Mouse (Mus musculus) induced T-regulatory cell, adult 2 months (primary cell): ENCODE measurements around the gene Nhlrc1.

Experiments
- DNase-seq: peaks from one replicate; pipeline ENCODE4 v3.0.0-alpha.2; 2012; ENCODE audit warnings: low read depth

The Nhlrc1 gene

DNA sequence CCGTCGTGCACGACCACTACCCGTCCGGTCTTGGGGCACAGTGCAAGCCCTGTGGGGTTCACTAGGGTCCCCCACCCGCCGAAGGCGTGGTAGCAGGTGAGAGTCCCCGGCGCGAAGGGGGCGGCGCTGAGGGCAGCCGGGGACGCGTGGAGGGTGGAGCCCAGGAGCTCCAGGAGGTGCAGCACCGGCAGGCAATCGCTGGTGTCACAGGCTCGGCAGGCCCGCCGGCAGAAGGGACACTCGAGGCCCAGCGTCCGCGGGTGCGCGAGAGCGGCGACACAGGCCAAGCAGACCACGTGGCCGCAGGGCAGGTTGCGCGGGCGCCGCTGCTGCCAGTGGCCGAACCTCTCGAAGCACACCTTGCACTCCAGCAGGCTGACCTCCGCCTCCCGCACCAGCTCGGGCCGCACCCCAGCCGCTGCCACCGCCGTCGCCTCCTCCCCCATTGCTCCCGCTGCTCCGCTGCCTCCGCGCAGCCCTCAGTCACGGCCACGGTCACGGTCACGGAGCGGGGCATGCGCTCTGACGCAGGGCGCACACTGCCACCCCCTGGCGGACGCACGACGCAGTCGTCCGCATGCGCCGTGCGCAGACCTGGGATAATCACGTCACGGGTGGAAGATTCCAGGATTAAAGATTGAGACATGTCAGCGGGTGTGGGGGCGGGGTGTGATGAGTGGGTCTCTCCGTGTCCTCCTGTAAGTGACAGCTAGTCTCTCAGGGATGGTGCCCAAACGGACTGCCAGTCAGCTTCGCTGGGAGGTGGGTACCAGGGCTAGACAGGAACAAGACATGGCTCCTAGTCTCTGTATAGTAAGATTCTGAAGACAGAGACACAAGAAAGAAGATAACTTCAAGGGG lies at the start of gene Nhlrc1:
Gene Nhlrc1 (minus strand): TSS at position 517 of the 861 bp plus-strand sequence.
- peak; percentile 83 for DNase-seq

DNA sequence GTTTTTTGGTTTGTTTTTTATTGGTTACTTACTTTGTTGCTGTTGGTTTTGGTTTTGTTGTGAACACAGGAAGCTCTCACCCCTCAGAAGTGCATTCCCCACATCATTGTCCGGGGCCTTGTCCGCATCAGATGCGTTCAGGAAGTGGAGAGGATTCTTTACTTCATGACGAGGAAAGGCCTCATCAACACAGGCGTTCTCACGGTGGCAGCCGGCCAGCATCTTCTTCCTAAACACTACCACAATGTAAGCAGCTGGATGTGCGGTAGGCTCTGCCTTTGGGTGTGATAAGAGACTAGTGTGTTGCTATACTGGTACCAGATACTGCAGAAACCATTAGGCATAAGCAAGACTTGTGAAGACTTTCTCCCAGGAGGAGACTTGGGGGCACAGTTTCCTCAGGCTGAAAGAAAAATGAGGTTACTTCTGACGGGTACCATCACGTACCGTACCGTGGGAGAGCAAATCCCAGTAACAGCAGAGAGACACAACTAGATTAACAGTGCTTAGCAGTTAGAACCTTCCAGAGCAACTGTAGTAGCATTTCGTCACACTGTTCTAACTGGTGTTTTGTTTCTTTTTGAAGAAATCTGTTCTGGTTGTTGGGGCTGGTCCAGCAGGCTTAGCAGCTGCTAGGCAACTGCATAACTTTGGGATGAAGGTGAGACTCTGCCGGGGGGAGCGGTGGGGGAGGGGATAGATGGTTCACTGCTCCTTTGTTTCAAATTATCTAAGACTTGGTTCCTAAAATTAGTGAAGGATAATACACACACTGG lies 49.5 kb upstream of the Nhlrc1 start:
- DNase-seq: no peak

DNA sequence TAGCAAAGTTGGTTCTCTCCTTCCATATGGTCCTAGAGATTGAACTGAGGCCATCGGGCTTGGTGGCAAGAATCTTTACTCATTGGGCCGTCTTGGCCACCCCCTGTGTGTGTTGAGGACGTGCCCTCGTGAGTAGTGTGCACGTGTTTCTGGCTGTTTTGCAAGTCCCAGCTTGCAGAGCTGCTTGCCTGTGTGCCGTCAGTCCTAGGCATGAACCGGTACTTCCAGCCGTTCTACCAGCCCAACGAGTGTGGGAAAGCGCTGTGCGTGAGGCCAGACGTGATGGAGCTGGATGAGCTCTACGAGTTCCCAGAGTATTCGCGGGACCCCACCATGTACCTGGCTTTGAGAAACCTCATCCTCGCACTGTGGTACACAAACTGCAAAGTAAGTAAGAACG lies 48.1 kb upstream of the Nhlrc1 start:
- no peak for DNase-seq

GRCm38 (mm10) chr13:47056781-47057180 lies 42.1 kb upstream of the Nhlrc1 start:
- DNase-seq: no peak

- DNase-seq: no peak
Measured at GRCm38 (mm10) chr13:47056126-47056525, 41.5 kb upstream of the Nhlrc1 start.

- no peak for DNase-seq
Measured at GRCm38 (mm10) chr13:47053971-47054370, 39.3 kb upstream of the Nhlrc1 start.

DNA sequence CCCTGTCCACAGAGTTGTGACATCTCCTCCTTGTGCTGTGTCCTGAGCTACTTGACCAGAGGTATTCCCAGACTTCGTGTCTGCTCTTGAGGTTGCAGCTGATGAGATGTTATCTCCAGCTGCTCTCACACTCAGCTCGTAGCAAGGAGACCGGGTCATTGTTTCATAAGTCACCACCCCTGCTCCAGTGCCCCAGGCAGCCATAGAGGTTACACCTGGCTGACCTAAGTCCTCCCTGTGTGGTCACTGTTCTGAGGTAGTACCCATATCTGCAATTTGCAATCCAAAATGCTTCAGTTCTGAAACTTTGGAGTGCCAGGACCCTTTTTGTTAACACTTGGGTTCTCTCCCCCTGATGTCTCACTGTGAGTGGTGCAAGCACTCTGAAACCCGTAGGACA lies 35.4 kb upstream of the Nhlrc1 start:
- DNase-seq: no peak

GRCm38 (mm10) chr13:47047996-47048395 lies 33.3 kb upstream of the Nhlrc1 start:
- DNase-seq: no peak

GRCm38 (mm10) chr13:47044617-47044947 lies 29.9 kb upstream of the Nhlrc1 start, which contains the start of gene Tpmt:
Gene Tpmt (minus strand): TSS chr13:47044737.
- DNase-seq: no peak

- peak; percentile 49 for DNase-seq
Measured at GRCm38 (mm10) chr13:47043833-47044616, 29.4 kb upstream of the Nhlrc1 start.

DNA sequence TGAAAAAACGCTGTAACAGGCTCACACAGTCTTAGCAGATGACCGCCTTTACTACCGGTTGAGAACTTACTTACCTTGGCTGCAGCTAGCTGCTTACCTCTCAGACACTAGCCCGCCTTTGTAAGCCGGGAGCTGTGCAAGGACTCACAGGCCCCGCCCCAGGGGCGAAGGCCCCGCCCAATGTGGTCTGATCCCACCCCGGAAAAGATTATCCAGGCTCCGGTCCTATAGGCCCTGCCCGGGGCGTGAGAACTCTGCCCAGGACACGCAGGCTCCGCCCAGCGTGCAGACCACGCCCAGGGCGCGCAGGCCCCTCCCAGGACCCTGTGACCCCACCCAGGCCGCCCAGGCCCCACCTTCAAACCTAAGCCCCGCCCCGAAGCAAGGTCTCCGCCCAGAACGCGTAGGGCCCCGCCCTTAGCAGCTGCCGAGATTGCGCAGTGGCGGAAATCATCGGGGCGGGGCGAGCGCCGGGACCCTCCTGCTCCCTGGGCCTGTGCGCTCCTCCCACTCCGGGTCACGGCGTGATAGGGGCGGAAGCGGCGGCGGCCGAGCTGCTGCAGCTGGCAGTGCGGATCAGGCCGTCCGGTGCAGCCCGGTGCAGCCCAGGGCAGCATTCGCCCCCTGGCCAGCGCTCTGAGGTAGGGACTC lies 28.5 kb upstream of the Nhlrc1 start, which contains the start of gene Kdm1b:
Gene Kdm1b (plus strand): TSS at position 470 of the 651 bp plus-strand sequence.
- DNase-seq: peak; percentile 98

DNA sequence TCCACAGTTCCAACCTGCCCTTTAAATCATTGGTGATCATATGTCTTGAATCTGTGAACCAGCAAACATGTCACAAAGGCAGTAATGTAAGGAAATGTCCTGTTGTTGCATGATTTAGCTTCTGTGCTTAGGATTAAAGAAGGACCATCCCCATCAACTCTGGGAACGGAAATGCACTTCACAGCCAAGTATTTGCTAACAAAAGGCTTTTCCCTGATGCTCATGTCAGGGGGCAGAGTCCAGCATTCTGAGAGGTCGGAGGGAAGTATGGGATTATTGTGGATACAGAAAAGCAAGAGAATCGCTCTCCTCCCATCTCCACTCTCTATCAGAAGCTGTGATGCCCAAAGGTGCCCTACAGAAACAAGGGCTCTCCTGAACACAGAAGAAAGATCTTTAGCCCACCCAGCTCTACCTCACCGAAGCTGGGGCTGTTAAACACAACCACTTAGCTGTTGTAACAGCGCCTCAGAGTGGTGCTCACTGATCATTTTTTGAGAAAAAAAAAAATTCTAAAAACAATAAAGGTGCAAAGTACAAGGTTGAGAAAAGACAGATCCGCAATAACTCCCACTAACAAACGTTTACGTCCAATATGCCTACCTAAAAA lies 27.5 kb upstream of the Nhlrc1 start:
- peak; percentile 20 for DNase-seq

DNA sequence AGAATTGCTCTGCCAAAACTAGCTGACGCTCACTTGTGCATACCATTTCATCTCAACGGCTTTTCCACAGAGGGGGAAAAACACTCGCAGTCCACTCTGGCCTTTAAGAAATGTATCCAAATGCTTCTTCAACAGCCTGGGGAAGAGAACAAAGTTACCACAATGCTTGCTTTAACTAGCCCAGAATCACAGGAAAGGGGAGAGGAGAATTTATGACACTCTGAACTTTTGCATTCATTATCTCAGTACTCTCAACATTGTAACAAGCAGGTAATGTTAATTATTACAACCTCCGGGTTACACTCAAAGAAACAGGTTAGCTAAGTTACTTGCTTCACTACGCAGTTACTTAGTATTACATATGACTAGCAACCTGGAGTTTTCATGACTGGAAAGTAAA lies 25.4 kb upstream of the Nhlrc1 start:
- DNase-seq: no peak

- DNase-seq: no peak
Measured at GRCm38 (mm10) chr13:47037946-47038345, 23.3 kb upstream of the Nhlrc1 start.

DNA sequence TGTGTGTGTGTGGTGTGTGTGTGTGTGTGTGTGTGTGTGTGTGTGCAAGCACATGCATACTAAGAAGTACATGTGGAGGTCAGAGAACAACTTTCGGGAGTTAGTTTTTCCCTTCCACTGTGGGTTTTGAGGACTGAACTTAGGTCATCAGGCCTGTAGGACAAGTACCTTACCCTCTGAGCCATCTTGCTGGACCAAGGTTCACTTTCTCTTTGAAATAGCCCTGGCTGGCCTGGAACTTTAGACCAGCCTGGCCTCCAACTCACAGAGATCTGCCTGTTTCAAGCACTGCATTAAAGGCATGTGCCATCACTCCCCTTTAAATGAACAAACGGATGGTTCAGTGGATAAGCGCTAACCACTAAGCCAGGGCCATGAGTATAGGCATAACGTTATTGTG lies 19.0 kb upstream of the Nhlrc1 start:
- no peak for DNase-seq

- peak; percentile 39 for DNase-seq
Measured at GRCm38 (mm10) chr13:47030376-47031107, 15.9 kb upstream of the Nhlrc1 start.

DNA sequence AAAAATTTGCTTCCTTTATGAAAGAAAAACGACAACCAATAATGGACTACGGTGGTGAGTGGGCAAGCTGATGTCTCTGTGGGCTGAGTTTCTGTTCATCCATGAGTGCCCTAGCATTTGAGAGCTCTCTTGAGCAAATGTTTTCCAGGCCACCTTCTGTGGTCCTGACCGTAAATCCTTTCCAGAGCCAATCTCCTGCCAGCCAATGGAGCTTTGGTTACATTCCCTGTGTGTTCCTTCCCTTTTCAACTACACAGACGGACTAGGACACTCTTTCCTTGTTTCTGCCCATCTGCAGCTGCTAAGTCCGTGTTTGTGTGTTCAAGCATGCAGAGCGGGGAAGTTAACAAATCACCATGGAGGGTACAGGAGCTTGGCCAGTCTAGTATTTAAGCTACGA lies 6.1 kb upstream of the Nhlrc1 start:
- no peak for DNase-seq

GRCm38 (mm10) chr13:47019774-47020173 lies 5.1 kb upstream of the Nhlrc1 start:
- DNase-seq: no peak

- DNase-seq: peak; percentile 51
Measured at GRCm38 (mm10) chr13:47017259-47017658, 2.6 kb upstream of the Nhlrc1 start.

GRCm38 (mm10) chr13:47015195-47015501 lies 498 bp upstream of the Nhlrc1 start:
- no peak for DNase-seq

DNA sequence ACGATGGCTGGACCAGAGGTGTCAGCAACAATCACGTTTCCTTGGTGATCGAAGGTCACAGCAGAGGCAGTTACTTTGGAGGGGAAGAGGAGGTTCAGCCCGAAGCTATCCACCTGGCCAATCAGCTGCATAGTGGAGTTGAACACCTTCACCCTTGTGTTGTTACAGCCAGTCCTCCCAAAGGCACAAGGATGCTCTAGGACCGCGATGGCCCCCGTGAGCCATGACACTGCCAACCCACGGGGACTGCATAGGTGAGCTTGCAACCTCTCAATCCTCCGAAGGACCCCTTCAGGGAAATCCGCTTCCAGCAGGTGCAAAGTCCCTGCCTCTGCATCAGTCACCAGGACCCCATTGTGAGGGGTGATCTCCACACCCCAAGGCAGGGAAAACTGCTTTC lies 910 bp downstream of the Nhlrc1 start:
- no peak for DNase-seq
